Mouse (Mus musculus) limb, embryonic 12.5 days (tissue): ENCODE results near the gene D10Wsu102e. TPM values are rescaled to one million over a fixed set of nuclear protein-coding genes. Genes with fewer than 3 reads are reported as not detected.
"Not testable (repeated sequence)": the region's sequence is repeated elsewhere in the genome, so short reads cannot be mapped to it uniquely, and the experiment has no call there.

Source experiments
- ATAC-seq: fragments of 200-750 bp; cut with Nextera tagmentation; 2 replicates; pipeline ENCODE4 v1.8.0; 2017; ENCODE audit warnings: low read depth, moderate TSS enrichment; ENCODE audit not compliant: insufficient number of reproducible peaks, insufficient read depth, low FRiP score, low TSS enrichment
- H3K27ac ChIP-seq: fragments of 300-500 bp; sonication (generic); 2 replicates; pipeline ENCODE4 v1.5.1; 2016; ENCODE audit warnings: mild to moderate bottlenecking, moderate library complexity
- H3K27me3 ChIP-seq: fragments of 300-500 bp; sonication (generic); 2 replicates; pipeline ENCODE4 v1.6.1; 2016; ENCODE audit warnings: mild to moderate bottlenecking, moderate library complexity
- H3K36me3 ChIP-seq: fragments of 300-500 bp; sonication (generic); 2 replicates; pipeline ENCODE4 v1.6.1; 2016; ENCODE audit warnings: mild to moderate bottlenecking, moderate library complexity
- H3K4me1 ChIP-seq: fragments of 300-500 bp; sonication (generic); replicated peaks from 2 replicates; pipeline ENCODE4 v1.6.1; 2016
- H3K4me2 ChIP-seq: fragments of 300-500 bp; sonication (generic); 2 replicates; pipeline ENCODE4 v1.6.1; 2016; ENCODE audit warnings: mild to moderate bottlenecking, moderate library complexity
- H3K4me3 ChIP-seq: fragments of 300-500 bp; sonication (generic); replicated peaks from 2 replicates; pipeline ENCODE4 v1.5.1; 2016; ENCODE audit warnings: mild to moderate bottlenecking
- H3K9ac ChIP-seq: fragments of 300-500 bp; sonication (generic); replicated peaks from 2 replicates; pipeline ENCODE4 v1.6.1; 2016; ENCODE audit warnings: mild to moderate bottlenecking, moderate library complexity
- H3K9me3 ChIP-seq: fragments of 300-500 bp; sonication (generic); 2 replicates; pipeline ENCODE4 v1.6.1; 2016; ENCODE audit warnings: mild to moderate bottlenecking, moderate library complexity
- WGBS: fragments of 180-500 bp; shearing (Covaris S2); methylation state at CpG from one replicate; pipeline ENCODE4 v1.1.7; 2016; 5-methylcytosine and 5-hydroxymethylcytosine counted together
- polyA plus RNA-seq: library from polyadenylated mRNA; unstranded; fragments of >200 nt; fragmentation: Nextera tagmentation; extraction: Ambion mirVana; gene quantifications from 2 replicates; pipeline ENCODE4 v1.2.1, GENCODE M21; 2016

Gene D10Wsu102e
- polyA plus RNA-seq, 1 experiment from 2014 or later: 0.92 TPM

- ATAC-seq: no peak
- WGBS: 90% methylated on average over 3 of the region's 3 CpGs
- no peak overlapping the region for H3K4me2 ChIP-seq
- H3K27ac ChIP-seq: no peak overlapping the region
- no peaks in the 10 kb centered on the region for H3K4me1 ChIP-seq
- H3K9me3 ChIP-seq: no peaks in the 10 kb centered on the region
- no peaks in the 10 kb centered on the region for H3K27me3 ChIP-seq
- peaks cover 51% of the 10 kb centered on the region for H3K36me3 ChIP-seq
- H3K9ac ChIP-seq: no peak overlapping the region
- H3K4me3 ChIP-seq: no peak overlapping the region
These were observed 14.1 kb downstream of the D10Wsu102e start for GRCm38 (mm10) chr10:83374045-83374656.

- not testable (repeated sequence) for H3K27me3 ChIP-seq, H3K4me2 ChIP-seq, H3K9me3 ChIP-seq, H3K27ac ChIP-seq, H3K9ac ChIP-seq, H3K4me3 ChIP-seq, H3K4me1 ChIP-seq, ATAC-seq
- 94% methylated on average over 5 of the region's 5 CpGs for WGBS
- peaks cover 48% of the 10 kb centered on the region for H3K36me3 ChIP-seq
These were observed 15.4 kb downstream of the D10Wsu102e start for GRCm38 (mm10) chr10:83375458-83375857.

GRCm38 (mm10) chr10:83376911-83377682, 17.1 kb downstream of the D10Wsu102e start:
- no peaks in the 10 kb centered on the region for H3K9me3 ChIP-seq
- WGBS: 88% methylated on average over 8 of the region's 8 CpGs
- H3K36me3 ChIP-seq: peaks cover 32% of the 10 kb centered on the region

GRCm38 (mm10) chr10:83378083-83378833, 18.2 kb downstream of the D10Wsu102e start:
- Histone ChIP-seq H3K27me3 (no peaks in the 10 kb centered on the region), H3K4me2 (no peak overlapping the region), H3K9ac (no peak overlapping the region), H3K4me3 (no peak overlapping the region), H3K9me3 (no peaks in the 10 kb centered on the region), H3K4me1 (no peaks in the 10 kb centered on the region), H3K27ac (no peak overlapping the region), H3K36me3 (peaks cover 24% of the 10 kb centered on the region)
- no peak for ATAC-seq
- 86% methylated on average over 9 of the region's 9 CpGs for WGBS

More at GRCm38 (mm10) chr10:83376911-83377682, 17.1 kb downstream of the D10Wsu102e start:
- H3K4me1 ChIP-seq: no peaks in the 10 kb centered on the region
- no peak for ATAC-seq
- H3K4me3 ChIP-seq: no peak overlapping the region
- no peak overlapping the region for H3K4me2 ChIP-seq
- no peak overlapping the region for H3K9ac ChIP-seq
- H3K27ac ChIP-seq: no peak overlapping the region
- no peaks in the 10 kb centered on the region for H3K27me3 ChIP-seq

- H3K9ac ChIP-seq: no peak overlapping the region
- H3K4me3 ChIP-seq: no peak overlapping the region
- H3K27ac ChIP-seq: no peak overlapping the region
- 90% methylated on average over 2 of the region's 2 CpGs for WGBS
- no peaks in the 10 kb centered on the region for H3K4me1 ChIP-seq
- no peak for ATAC-seq
- peaks cover 17% of the 10 kb centered on the region for H3K36me3 ChIP-seq
- H3K9me3 ChIP-seq: no peaks in the 10 kb centered on the region
- no peak overlapping the region for H3K4me2 ChIP-seq
- no peaks in the 10 kb centered on the region for H3K27me3 ChIP-seq
These were observed 20.5 kb downstream of the D10Wsu102e start for GRCm38 (mm10) chr10:83380501-83380900.

- no peaks in the 10 kb centered on the region for H3K9me3 ChIP-seq
- no peaks in the 10 kb centered on the region for H3K27me3 ChIP-seq
- H3K9ac ChIP-seq: no peak overlapping the region
- no peak overlapping the region for H3K4me3 ChIP-seq
- H3K4me1 ChIP-seq: no peaks in the 10 kb centered on the region
- no peak overlapping the region for H3K4me2 ChIP-seq
- no peak overlapping the region for H3K27ac ChIP-seq
- H3K36me3 ChIP-seq: peaks cover 16% of the 10 kb centered on the region
- no peak for ATAC-seq
- 87% methylated on average over 4 of the region's 4 CpGs for WGBS
These were observed 22.5 kb downstream of the D10Wsu102e start for GRCm38 (mm10) chr10:83382528-83382927.

- no peak overlapping the region for H3K4me2 ChIP-seq
- no peaks in the 10 kb centered on the region for H3K9me3 ChIP-seq
- no peak overlapping the region for H3K9ac ChIP-seq
- WGBS: 93% methylated on average over 2 of the region's 2 CpGs
- no peak overlapping the region for H3K4me3 ChIP-seq
- H3K27me3 ChIP-seq: no peaks in the 10 kb centered on the region
- no peaks in the 10 kb centered on the region for H3K4me1 ChIP-seq
- ATAC-seq: no peak
- H3K27ac ChIP-seq: no peak overlapping the region
- H3K36me3 ChIP-seq: peaks cover 16% of the 10 kb centered on the region
These were observed 23.0 kb downstream of the D10Wsu102e start for GRCm38 (mm10) chr10:83382988-83383387.

- Histone ChIP-seq H3K4me1 (no peaks in the 10 kb centered on the region), H3K9me3 (no peaks in the 10 kb centered on the region), H3K36me3 (peaks cover 16% of the 10 kb centered on the region), H3K27me3 (no peaks in the 10 kb centered on the region), H3K4me2 (no peak overlapping the region), H3K27ac (no peak overlapping the region), H3K4me3 (no peak overlapping the region), H3K9ac (no peak overlapping the region)
- WGBS: 97% methylated on average over 13 of the region's 13 CpGs
- ATAC-seq: no peak
These were observed 23.8 kb downstream of the D10Wsu102e start for GRCm38 (mm10) chr10:83383863-83384262.

- 93% methylated on average over 8 of the region's 8 CpGs for WGBS
- no peak overlapping the region for H3K9ac ChIP-seq
- H3K4me2 ChIP-seq: no peak overlapping the region
- H3K9me3 ChIP-seq: no peaks in the 10 kb centered on the region
- H3K4me1 ChIP-seq: no peaks in the 10 kb centered on the region
- no peak for ATAC-seq
- no peak overlapping the region for H3K4me3 ChIP-seq
- peaks cover 16% of the 10 kb centered on the region for H3K36me3 ChIP-seq
- H3K27ac ChIP-seq: no peak overlapping the region
- no peaks in the 10 kb centered on the region for H3K27me3 ChIP-seq
These were observed 24.6 kb downstream of the D10Wsu102e start for GRCm38 (mm10) chr10:83384456-83385215.

GRCm38 (mm10) chr10:83385330-83385910, 25.4 kb downstream of the D10Wsu102e start:
- WGBS: 92% methylated on average over 7 of the region's 7 CpGs

More at GRCm38 (mm10) chr10:83385330-83385910, 25.4 kb downstream of the D10Wsu102e start:
- no peak for ATAC-seq
- H3K4me2 ChIP-seq: no peak overlapping the region
- no peak overlapping the region for H3K9ac ChIP-seq
- no peaks in the 10 kb centered on the region for H3K4me1 ChIP-seq
- H3K27ac ChIP-seq: no peak overlapping the region
- H3K9me3 ChIP-seq: no peaks in the 10 kb centered on the region
- H3K4me3 ChIP-seq: no peak overlapping the region
- H3K27me3 ChIP-seq: no peaks in the 10 kb centered on the region
- peaks cover 13% of the 10 kb centered on the region for H3K36me3 ChIP-seq
